Mouse (Mus musculus) hindbrain, embryonic 16.5 days (tissue): ENCODE data around the gene Gng10. TPM values are rescaled to one million over a fixed set of nuclear protein-coding genes. Genes with fewer than 3 reads are reported as not detected.

Source experiments
- ATAC-seq: fragments of 200-750 bp; cut with Nextera tagmentation; 2 replicates; pipeline ENCODE4 v1.8.0; 2017; ENCODE audit warnings: moderate TSS enrichment, moderate library complexity
- H3K27ac ChIP-seq: fragments of 300-500 bp; sonication (generic); 2 replicates; pipeline ENCODE4 v1.5.1; 2014; ENCODE audit warnings: low read depth, mild to moderate bottlenecking, control low read depth, low read length, moderate library complexity
- H3K27me3 ChIP-seq: fragments of 300-500 bp; sonication (generic); replicated peaks from 2 replicates; pipeline ENCODE4 v1.6.1; 2014; ENCODE audit warnings: low read length; ENCODE audit not compliant: control insufficient read depth, insufficient read depth
- H3K36me3 ChIP-seq: fragments of 300-500 bp; sonication (generic); 2 replicates; pipeline ENCODE4 v1.6.1; 2014; ENCODE audit warnings: mild to moderate bottlenecking, low read length, moderate library complexity, mixed read lengths; ENCODE audit not compliant: control insufficient read depth, insufficient read depth
- H3K4me1 ChIP-seq: fragments of 300-500 bp; sonication (generic); 2 replicates; pipeline ENCODE4 v1.6.1; 2014; ENCODE audit warnings: low read depth, low read length; ENCODE audit not compliant: control insufficient read depth, insufficient read depth
- H3K4me2 ChIP-seq: fragments of 300-500 bp; sonication (generic); 2 replicates; pipeline ENCODE4 v1.6.1; 2014; ENCODE audit warnings: mild to moderate bottlenecking, low read length, control low read depth, moderate library complexity
- H3K4me3 ChIP-seq: fragments of 300-500 bp; sonication (generic); 2 replicates; pipeline ENCODE4 v1.5.1; 2014; ENCODE audit warnings: mild to moderate bottlenecking, low read length, control low read depth, moderate library complexity
- H3K9ac ChIP-seq: fragments of 300-500 bp; sonication (generic); 2 replicates; pipeline ENCODE4 v1.6.1; 2014; ENCODE audit warnings: low read depth, mild to moderate bottlenecking, control low read depth, low read length, moderate library complexity
- H3K9me3 ChIP-seq: fragments of 300-500 bp; sonication (generic); 2 replicates; pipeline ENCODE4 v1.6.1; 2014; ENCODE audit warnings: mild to moderate bottlenecking, low read length, moderate library complexity; ENCODE audit not compliant: control insufficient read depth
- whole genome bisulfite sequencing: fragments of 180-500 bp; shearing (Covaris S2); extraction: QIAGEN DNeasy Blood & Tissue Kit; methylation state at CpG from one replicate; pipeline ENCODE4 v1.1.7; 2014; 5-methylcytosine and 5-hydroxymethylcytosine counted together
- polyA plus RNA-seq: library from polyadenylated mRNA; unstranded; fragments of >200 nt; fragmentation: Nextera tagmentation; extraction: Ambion mirVana; gene quantifications from 2 replicates; pipeline ENCODE4 v1.2.1, GENCODE M21; 2015

The Gng10 gene
- polyA plus RNA-seq, 1 experiment from 2014 or later: 197 TPM

- H3K9me3 ChIP-seq: no peaks in the 10 kb centered on the region
- no peaks in the 10 kb centered on the region for H3K4me1 ChIP-seq
- no peak overlapping the region for H3K9ac ChIP-seq
- no peaks in the 10 kb centered on the region for H3K27me3 ChIP-seq
- H3K36me3 ChIP-seq: no peaks in the 10 kb centered on the region
- H3K27ac ChIP-seq: no peak overlapping the region
- ATAC-seq: no peak
- 59% methylated on average over 5 of the region's 5 CpGs for WGBS
- H3K4me3 ChIP-seq: no peak overlapping the region
- H3K4me2 ChIP-seq: no peak overlapping the region
These were observed 37.8 kb upstream of the Gng10 start for GRCm38 (mm10) chr4:58997081-58997480.

GRCm38 (mm10) chr4:58998688-58999087 is 36.2 kb upstream of the Gng10 start:
- ATAC-seq: no peak
- no peak overlapping the region for H3K4me2 ChIP-seq
- H3K27me3 ChIP-seq: no peaks in the 10 kb centered on the region
- no peak overlapping the region for H3K27ac ChIP-seq
- peaks cover 3% of the 10 kb centered on the region; the same call in 1 of the 2 replicates for H3K4me1 ChIP-seq
- H3K4me3 ChIP-seq: no peak overlapping the region
- H3K36me3 ChIP-seq: no peaks in the 10 kb centered on the region
- no peaks in the 10 kb centered on the region for H3K9me3 ChIP-seq
- WGBS: 83% methylated on average over 1 of the region's 1 CpGs
- no peak overlapping the region for H3K9ac ChIP-seq

DNA sequence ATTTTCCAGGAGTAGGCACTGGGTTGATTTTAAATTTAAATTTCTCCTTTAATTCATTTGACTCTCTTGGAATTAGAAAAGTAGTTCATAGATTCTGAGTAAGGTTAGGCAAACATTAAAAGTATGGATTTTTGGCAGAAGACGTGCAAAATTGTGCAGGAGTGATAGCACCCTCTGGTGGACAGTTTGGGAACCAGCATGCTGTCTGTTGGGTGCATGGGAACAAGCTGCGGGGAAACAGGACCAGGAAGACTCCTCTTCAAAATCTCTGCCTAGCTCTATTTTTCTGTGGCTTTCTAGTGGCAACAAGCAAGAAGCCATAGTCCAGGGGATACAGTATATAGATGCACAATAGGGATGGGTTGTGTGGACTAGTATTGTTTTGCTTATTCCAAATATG is 35.2 kb upstream of the Gng10 start:
- Histone ChIP-seq H3K36me3 (no peaks in the 10 kb centered on the region), H3K9me3 (no peaks in the 10 kb centered on the region), H3K27ac (no peak overlapping the region), H3K4me3 (no peak overlapping the region), H3K4me1 (peaks cover 12% of the 10 kb centered on the region), H3K4me2 (no peak overlapping the region), H3K9ac (no peak overlapping the region), H3K27me3 (no peaks in the 10 kb centered on the region)
- 5% methylated on average over 2 of the region's 2 CpGs for WGBS
- no peak for ATAC-seq

- ATAC-seq: no peak
- Histone ChIP-seq H3K4me1 (peaks cover 16% of the 10 kb centered on the region), H3K36me3 (no peaks in the 10 kb centered on the region), H3K9ac (no peak overlapping the region), H3K9me3 (no peaks in the 10 kb centered on the region), H3K27me3 (no peaks in the 10 kb centered on the region), H3K4me3 (no peak overlapping the region), H3K27ac (no peak overlapping the region), H3K4me2 (no peak overlapping the region)
- 0% methylated on average over 2 of the region's 2 CpGs for WGBS
These were observed 34.3 kb upstream of the Gng10 start for GRCm38 (mm10) chr4:59000614-59001013.

GRCm38 (mm10) chr4:59002948-59003805 is 31.7 kb upstream of the Gng10 start, which contains the start of gene Gm20503:
Gene Gm20503 (plus strand): TSS chr4:59003210.
- ATAC-seq: peak; percentile 99

DNA sequence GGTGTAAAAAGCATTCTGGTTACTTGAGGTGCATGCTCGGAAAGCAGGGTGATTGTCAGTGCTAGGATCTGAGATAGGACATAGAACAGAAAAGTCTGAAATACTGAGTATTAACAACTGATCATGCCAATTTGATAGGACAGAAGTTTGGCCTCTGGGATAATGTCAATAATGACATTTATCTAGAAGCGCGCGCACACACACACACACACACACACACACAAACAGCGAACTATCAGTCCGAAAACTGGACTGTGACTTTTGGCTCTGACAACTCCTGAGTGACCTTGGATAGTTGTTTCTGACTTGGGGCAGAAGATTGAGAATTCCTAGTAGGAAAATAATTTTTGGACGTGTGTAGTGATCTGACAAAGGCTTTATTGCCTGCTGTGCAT is 31.1 kb upstream of the Gng10 start:
- Histone ChIP-seq H3K4me3 (peak overlapping the region; percentile 95), H3K4me1 (peaks cover 16% of the 10 kb centered on the region), H3K27me3 (no peaks in the 10 kb centered on the region), H3K36me3 (no peaks in the 10 kb centered on the region), H3K9me3 (no peaks in the 10 kb centered on the region), H3K27ac (no peak overlapping the region), H3K9ac (peak overlapping the region; percentile 96), H3K4me2 (peak overlapping the region; percentile 70)
- WGBS: 35% methylated on average over 7 of the region's 7 CpGs
- ATAC-seq: no peak

More at GRCm38 (mm10) chr4:59002948-59003805, 31.7 kb upstream of the Gng10 start, which contains the start of gene Gm20503:
- Histone ChIP-seq H3K4me1 (peaks cover 16% of the 10 kb centered on the region), H3K9ac (peak within 1 kb of the TSS; percentile 96), H3K4me2 (peak within 1 kb of the TSS; percentile 70), H3K9me3 (no peaks in the 10 kb centered on the region), H3K36me3 (no peaks in the 10 kb centered on the region), H3K27me3 (no peaks in the 10 kb centered on the region), H3K4me3 (peak within 1 kb of the TSS; percentile 95), H3K27ac (peak within 1 kb of the TSS; percentile 93)
- under 1% methylated on average over 36 of the region's 89 CpGs for WGBS

DNA sequence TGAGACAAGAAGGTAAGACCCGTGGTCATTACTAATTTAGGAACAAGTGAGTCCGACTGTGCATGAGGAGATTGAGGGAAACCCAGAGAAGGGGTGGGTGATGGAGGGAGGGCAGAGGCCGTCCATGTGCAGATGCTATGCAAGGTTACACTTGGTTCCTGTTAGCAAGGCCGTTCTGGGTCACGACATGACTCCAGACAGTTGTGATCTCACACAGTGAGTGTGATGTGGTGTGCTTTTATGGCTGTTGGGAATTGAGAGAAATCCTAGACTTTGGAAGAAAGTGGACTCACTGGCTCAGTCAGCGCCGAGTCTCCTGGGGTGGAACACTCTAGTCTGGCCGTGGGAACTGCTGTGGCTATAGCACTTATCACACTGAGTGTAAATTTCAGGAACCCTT is 28.7 kb upstream of the Gng10 start:
- Histone ChIP-seq H3K9me3 (no peaks in the 10 kb centered on the region), H3K4me3 (no peak overlapping the region), H3K27me3 (no peaks in the 10 kb centered on the region), H3K4me2 (no peak overlapping the region), H3K4me1 (peaks cover 16% of the 10 kb centered on the region), H3K27ac (no peak overlapping the region), H3K36me3 (no peaks in the 10 kb centered on the region), H3K9ac (no peak overlapping the region)
- ATAC-seq: no peak
- WGBS: 68% methylated on average over 8 of the region's 8 CpGs

DNA sequence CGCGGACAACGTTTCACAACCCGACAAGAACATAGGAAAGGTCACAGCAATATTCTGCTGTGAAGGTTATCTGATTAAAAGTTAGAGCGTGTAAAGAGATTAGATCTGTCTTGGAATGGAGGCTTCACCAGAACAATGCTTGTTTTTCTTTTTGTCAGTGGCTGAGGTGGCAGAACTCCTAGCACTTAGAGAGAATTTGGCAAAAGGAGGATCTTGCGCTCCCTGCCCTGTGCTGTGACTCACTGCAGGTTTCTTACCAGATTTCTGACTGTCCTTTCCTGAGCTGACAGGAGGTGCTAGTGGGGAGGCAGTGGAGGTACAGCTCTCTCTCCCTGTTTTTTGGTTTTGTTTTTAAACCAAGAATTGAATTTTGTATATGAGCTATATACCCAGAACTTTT is 27.9 kb upstream of the Gng10 start:
- no peak for ATAC-seq
- WGBS: 77% methylated on average over 6 of the region's 6 CpGs

GRCm38 (mm10) chr4:59007974-59008373 is 26.9 kb upstream of the Gng10 start:
- Histone ChIP-seq H3K4me2 (no peak overlapping the region), H3K27me3 (no peaks in the 10 kb centered on the region), H3K9ac (no peak overlapping the region), H3K36me3 (no peaks in the 10 kb centered on the region), H3K9me3 (no peaks in the 10 kb centered on the region), H3K27ac (no peak overlapping the region), H3K4me3 (no peak overlapping the region), H3K4me1 (peaks cover 13% of the 10 kb centered on the region)
- ATAC-seq: no peak
- WGBS: 87% methylated on average over 5 of the region's 5 CpGs

More for the DNA sequence above, 27.9 kb upstream of the Gng10 start:
- no peak overlapping the region for H3K27ac ChIP-seq
- no peaks in the 10 kb centered on the region for H3K9me3 ChIP-seq
- no peak overlapping the region for H3K4me2 ChIP-seq
- H3K4me1 ChIP-seq: peaks cover 16% of the 10 kb centered on the region
- H3K27me3 ChIP-seq: no peaks in the 10 kb centered on the region
- no peaks in the 10 kb centered on the region for H3K36me3 ChIP-seq
- H3K9ac ChIP-seq: no peak overlapping the region
- no peak overlapping the region for H3K4me3 ChIP-seq
